Mouse (Mus musculus) cerebellum, postnatal 10 days (tissue): ENCODE data around the gene Map7d3.

Source experiments
- DNase-seq, 2 experiments: peaks; one replicate each; pipeline ENCODE4 v3.0.0; 2021; ENCODE audit warnings: mixed read lengths in 2 of 2

Gene Map7d3

DNA sequence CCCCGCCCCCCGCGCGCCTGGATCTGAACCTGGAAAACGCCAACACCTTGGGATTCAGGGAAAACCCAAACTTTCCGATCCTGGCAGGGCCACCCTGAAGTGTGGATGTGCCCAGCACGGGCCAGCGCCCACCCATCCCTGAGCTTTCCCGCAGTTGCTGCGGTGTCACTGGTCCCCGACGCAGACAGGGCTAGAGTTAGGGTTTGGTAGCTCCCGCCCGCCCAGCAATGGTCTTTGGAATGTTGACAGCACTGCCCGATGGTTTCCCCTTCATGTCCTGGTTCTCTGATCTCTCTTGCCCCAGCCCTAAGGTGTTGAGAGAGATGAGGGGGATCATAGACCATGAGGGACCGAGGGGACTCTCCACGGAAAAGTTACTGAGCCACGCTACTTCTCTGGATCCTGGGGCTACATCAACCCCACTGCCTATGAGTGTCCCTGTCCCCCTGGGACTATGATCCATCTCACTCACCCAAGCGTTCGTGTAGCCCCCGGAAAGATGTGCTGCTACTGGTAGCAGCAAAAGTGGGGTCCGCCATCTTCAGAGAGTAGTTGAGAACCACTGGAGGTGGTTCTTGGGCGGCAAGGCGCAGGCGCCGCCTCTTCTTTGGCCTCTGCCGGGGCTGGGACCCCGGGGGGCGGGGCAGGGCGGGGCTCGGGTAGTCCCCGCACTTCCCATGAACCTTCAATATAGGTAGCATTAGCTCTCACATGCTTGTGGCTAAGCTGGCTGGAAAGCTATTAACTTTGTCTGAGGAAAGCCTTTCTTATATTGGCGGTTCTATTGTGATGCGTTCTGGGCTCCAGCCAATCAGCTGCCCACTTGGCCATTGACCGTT is at the start of gene Map7d3:
Gene Map7d3 (minus strand): TSS at position 562 of the 839 bp plus-strand sequence.
- DNase-seq, result peak; percentile 13 to 34

DNA sequence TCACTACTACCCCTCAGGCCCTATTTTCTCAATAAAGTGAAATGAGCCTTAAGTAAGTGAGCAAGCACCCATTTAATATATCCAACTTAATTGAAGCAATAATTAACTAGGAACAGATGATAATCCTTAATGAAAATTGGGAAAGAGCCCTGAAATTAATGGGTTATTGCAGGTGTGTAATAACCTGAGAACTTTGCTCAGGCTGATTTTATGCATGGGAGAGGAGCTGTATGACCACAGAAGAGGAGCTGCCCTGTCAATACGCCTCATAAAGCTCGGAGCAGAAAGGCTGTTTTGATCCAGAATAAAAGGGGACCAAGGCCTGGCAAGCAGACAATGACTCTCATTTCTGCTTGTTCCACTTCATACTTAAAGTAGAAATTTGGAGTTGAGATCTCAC is 47.7 kb upstream of the Map7d3 start, which contains the start of gene Adgrg4:
Gene Adgrg4 (plus strand): TSS at position 301 of the 400 bp plus-strand sequence.
- DNase-seq, result no peak

DNA sequence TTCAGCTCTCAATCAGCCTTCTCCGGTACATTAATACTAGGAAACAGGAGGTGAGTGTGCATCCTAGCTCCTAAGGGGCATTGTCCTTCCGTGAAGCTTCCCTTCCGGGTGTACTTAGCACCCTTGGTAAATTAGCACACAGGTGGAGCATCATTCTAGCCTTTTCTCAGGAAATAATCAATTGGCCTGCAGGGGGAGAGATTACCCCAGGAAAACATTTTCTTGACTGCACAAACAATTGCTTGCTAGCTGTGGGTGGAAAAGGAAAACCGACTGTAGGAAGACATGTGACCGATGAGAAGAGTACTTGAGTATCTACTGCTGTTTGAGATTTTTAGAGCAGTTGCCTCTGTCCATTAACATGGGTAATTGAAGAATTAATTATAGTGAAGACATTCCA is 19.1 kb upstream of the Map7d3 start:
- DNase-seq, result peak; percentile 13 to 16

DNA sequence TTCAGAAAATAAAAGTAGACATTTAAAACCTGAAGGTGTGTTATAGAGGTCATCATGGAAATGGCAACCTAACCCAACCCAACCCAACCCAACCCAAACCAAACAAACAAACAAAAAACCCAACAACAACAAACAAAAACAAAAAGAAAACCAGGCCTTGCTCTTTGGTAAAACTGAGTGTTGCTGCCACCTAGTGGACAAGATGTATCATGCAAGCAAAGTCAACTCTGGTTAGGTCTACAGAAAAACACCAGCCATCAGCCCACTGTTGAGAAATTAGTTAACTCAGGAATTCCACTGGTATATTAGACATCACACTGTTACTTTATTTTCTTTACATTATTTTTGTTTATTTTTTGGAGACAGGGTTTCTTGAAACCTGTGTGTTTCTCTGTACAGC is 17.2 kb upstream of the Map7d3 start:
- peak; percentile 46 to 60 for DNase-seq

DNA sequence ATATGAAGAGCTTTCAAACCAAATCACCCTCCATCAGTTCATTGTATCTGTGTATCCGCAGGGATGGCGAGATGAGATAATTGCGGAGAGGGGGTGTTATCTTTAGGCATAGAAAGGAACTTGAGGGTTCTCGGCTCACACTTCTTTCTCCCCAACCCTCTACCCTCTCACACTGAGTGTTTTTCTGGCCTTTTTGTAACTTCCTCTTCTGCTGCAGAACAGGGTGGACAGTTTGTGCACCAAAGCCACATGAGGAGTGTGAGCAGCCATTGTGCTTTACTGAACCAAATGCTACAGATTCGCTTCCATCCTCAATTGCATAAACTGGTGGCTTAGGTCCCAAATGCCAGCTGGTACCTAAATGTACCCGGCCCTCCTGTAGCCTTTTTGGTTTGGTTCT is 13.7 kb upstream of the Map7d3 start:
- no peak for DNase-seq

DNA sequence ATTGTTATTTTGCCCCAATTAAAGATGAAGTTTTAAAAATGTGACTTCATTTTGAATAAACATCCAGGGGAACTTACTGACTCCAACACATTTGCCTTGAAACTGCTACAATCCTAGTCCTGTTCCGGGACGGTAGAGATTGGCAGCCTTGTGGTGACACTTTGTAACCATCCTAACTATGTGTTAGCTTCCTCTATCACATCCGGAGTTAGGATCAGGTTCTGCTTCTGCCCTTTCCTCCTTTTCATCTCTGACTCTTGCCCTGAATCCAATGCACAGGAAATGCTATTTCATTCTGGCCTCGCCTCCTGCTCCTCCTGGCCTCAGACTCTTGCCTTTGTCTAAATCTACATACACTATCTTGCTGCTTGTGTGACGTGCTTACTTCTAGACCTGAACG is 5.4 kb upstream of the Map7d3 start:
- DNase-seq, result no peak

DNA sequence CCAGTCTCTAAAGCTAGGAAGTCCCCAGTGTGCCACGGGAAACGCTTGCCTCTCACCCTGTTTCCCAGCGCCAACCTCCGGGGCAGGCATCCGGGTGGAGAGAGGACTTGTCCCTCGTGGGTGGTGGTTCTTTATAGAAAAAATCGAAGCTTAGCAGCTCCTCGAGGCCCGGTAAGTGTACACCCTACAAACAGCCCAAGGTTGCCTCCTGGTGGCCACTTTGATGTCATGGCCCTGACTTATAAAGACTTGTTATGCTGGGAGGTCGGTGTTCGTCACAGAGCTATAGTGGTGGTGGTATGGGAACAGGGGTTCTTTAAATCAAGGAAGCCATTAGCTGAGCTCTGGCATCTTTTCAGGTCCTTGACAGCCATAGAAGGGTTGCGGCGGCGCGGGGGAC is 30.9 kb downstream of the Map7d3 start:
- peak; percentile 72 to 74 for DNase-seq

DNA sequence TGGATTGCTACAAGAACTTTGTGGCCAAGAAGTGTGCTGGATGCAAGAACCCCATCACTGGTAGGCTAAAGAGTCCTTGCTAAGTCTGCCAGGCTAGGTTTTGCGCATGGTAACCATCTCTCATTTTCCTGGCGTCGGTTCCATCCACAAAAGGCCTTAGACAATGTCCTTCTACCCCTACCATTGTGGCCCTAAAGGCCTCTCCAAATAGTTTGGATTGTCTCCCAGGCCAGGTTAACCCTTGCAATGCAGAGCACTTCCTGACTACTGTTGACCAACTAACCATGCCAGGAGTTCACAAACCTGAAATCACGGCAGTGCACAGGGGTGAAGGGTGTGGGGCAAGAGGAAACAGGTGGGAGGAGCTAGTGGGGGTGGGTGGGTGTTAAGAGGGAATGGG is 31.5 kb downstream of the Map7d3 start:
- DNase-seq, result no peak

DNA sequence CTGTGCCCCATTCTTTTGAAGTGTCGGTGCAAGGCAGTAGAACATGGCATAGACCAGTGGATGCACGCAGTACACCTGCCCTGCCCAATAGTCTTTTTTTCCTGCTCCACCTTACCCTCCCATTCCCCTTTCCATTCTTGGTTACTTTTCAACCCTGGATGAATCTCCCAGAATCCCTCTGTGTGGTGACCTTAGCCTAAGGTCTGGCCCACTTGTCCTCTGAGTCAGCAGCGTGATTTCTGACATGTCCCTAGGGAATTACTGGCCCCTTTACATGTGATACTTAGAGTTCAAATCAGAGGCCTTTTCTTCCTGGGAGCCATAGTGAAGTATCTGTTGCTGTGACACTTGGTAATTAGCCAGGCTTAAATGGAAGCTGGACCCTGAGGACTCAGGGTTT is 34.6 kb downstream of the Map7d3 start:
- DNase-seq, result no peak

DNA sequence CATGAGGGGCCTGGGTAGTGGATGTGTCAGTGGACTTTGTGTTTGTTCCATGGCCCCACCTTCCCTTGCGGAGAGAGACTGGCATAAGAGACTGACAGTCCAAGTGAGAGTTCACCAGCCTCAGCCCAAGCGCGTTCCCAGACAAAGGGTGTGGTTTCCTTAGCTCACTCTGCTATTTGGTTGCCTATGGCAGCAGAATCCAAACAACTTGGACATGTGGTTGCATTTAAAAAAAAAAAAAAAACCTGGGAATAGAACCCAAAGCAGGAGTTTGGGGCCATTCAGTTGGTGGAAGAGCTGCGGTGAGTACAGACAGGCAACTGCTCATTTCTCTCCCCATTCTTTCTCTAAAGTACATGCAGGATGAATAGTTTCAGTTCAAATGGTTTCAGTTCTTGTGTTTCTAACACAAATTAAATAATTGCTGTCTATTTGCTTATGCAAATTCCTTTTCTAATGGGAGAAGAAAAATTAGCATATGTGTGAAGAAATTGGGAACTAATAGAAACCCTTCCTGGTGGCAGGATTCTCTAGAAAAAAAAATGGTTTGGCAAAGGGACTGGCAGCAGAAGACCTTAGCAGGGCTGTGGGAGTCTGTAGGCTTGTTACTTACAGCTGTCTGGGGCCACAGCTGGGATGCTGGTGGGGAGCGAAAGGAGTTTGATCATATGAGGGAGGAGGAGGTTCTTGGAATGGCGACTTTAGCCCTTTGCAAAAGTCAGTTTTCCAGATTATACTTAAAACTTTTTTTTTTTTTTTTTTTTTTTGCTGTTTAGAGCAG is 35.7 kb downstream of the Map7d3 start:
- DNase-seq, result no peak

DNA sequence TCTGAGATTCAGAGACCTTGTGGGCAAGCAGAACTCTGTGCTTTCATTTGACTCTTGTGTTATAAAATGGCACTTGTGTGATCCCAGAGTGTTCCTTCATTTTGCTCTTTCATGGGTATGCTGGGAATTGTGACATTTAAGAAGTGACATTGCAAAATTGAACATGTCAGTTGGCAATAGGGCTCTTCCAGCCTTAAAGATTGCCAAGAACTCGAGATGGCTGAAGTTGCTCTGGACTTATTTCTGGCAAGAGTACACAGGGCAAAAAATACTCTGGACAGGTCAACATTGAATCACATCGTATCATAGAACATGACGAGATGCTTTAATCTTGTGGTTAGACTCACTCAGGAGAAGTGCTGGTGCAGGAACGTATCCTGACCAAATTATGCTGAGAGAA is 48.8 kb downstream of the Map7d3 start:
- no peak for DNase-seq

DNA sequence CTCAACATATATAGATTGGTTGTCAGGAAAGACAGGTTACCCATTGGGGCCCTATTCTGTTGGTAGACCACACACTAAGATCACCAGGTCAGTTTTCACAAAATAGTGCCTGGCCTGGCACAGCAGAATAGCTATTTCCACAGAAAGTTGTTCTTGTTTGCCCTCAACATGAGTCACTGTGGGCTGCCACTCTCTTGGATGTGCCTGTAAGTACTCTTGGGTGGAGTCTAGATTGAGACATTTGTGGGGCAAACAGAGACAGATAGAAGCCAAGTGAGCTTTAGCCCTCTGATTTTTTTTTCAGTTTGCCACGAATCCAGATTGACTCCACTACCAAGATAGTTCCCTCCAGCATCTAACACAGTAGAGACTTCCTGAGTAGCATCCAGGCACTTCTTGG is 50.4 kb downstream of the Map7d3 start:
- no peak for DNase-seq

DNA sequence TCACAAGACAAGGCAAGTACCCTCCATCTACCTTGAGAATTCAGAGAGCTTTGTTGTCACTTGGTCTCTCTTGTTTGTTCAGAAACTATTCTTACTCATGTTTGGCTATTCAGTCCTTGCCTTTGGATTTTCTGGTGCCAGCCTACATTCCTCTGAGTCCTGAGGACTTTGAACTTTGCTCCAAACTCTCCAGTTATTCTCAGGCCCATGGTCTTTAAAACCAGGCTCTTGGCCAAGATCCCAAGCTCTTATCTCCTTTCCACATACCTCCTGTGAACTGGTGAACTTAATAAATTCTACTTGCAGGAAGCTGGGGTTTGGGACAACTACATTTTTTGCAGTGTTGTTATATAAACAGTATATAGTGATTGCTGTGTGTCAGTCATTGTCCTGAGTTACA is 52.3 kb downstream of the Map7d3 start:
- no peak for DNase-seq

DNA sequence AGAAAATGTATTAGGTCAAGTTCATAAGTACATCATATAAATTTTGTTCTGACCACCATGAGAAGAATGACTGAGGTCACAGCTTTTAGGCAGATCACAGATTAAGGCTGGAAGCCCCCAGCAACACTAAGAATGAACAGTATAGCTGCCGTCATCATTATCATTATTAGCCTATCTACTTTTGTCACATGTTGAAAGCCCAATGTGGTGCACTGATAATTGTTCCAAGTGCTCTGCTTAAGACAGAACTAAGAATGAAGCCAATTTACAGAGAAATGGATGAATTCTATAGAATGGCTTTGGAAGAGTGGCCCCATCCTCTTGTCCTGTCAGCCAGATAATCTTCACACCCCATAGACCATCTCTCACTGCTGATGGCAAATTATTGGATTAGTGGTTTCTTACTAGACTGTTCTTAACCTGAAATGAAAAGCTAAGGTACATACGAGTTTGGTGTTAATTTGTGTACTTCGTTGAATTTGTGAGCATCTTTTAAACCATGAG is 61.8 kb downstream of the Map7d3 start:
- DNase-seq, result no peak

DNA sequence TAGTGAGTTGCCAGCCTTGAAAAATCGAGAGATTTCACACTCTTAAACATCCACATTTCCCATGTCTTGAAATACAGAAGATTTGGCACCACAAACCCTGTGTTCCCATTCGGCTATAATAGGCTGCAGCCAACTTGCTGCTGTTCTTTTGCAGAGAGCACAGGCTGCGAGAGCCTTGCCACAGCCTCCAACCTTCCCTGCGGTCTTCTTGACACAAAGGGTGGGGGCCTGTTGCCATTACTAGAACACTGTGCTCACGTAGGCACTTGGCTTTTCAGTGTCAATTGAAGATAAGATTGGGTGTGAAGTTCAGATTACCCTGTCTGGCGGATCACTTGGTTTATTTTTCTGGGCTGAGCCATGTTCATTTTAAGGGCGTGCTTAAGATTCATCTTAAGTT is 65.8 kb downstream of the Map7d3 start:
- no peak for DNase-seq

DNA sequence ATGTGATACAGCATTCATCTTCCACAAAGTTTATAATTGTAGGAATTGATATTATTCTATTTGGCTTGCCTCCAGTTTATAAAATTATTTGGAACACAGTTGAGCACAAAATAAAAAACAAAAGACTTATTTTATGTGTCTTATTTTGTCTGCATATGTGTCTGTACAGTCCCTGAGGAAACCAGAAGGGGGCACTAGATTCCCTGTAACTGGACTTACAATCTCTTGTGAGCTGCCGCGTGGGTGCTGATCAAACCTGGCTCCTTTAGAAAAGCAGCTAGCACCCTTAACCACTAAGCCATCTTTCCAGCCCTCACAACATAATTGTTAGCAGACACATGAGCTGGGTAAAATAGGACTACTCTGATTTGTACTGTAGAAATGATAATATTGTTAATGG is 66.5 kb downstream of the Map7d3 start:
- DNase-seq, result peak; percentile 50 to 66

DNA sequence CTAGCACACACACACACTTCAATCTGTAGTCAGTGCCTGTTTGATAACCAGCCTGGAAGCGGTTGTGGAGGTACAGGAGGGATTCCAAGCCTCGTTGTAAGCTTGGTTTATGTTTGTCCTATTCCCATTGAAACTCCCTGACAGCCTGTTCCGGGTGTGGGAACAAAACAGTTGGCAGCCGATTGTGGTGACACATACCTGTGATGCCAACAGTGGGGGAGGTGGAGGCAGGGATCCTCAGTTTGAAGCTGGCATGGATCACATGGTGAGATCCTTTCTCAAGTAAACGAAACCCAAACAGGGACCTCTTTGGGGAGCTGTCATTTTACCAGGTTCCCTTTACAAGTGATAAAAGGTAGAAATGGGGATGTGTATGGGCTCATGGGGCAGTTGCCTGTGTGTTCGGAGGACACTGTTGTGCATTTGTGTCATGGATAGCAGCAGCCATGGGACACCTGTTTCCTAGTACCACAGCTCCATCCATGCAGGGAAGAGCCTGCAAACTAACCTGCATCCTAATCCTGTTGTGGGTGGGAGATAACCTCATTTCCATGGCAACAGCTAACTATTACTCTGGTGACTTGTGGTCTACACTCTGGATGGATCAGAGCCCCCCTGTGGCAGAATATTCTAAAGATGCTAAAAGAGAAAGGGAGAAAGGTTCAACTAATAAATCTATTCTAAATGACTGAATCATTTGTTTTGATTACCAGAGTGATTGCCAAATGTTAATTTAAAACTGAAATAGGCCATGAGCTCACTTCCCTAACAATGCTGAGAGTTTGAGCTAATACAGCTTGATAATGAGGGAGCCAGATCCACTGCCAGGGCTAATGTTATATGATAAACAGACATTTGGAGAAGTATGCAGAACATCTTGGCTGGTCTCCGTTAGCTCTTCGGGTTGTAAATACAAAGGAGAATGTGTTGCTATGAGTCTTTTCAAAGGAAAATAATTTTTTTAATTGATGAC is 68.5 kb downstream of the Map7d3 start:
- DNase-seq, result peak in 1 of 2 experiments; percentile 7

DNA sequence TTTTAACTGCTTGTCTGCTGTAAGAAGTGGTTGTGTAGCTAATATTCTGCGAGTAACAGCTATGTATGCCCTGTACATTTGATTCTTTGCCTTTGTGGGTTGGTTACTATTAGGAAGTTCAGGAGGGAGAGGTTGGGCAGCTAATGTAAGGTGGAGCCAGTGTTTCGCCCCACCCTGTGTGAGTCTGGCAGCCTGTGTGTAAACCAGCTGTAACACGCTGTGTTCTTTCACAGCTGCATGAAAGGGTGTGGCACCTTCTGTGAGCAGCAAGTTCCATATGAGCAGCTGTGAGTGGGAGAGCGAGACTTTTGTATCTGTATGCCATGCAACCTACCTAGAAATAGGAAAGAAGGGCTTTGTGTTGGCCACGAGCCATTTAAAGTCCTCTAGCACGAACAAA is 70.0 kb downstream of the Map7d3 start:
- DNase-seq, result no peak

DNA sequence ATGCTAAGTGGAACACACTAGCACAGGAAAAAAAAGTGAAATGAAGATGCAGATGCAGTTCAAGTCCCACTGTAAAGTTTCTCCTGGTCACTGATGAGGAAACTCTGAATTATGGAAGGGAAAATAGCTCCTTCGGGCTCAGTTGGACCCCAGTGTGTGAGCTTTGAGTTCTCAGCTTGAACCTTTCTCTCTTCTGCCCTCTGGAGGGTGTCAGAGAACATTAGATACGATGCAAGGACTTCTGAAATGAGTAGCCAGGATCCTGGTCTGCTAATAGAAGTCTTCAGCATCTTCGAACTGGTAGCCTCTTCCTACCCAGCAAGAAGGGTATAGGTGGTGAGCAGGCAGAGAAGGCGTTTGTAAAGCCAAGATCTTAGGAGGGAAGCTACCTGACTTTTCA is 70.6 kb downstream of the Map7d3 start:
- peak in 1 of 2 experiments; percentile 10 for DNase-seq
